Mouse (Mus musculus) forebrain, postnatal 0 days (tissue): ENCODE data around the gene 1700123O20Rik. TPM values are rescaled to one million over a fixed set of nuclear protein-coding genes. Genes with fewer than 3 reads are reported as not detected.

Experiments used
- ATAC-seq: fragments of 200-750 bp; cut with Nextera tagmentation; 2 replicates; pipeline ENCODE4 v1.8.0; 2017; ENCODE audit warnings: mild to moderate bottlenecking, moderate library complexity
- DNase-seq: peaks from one replicate; pipeline ENCODE4 v3.0.0-alpha.2; 2015
- H3K27ac ChIP-seq: fragments of 300-500 bp; sonication (generic); 2 replicates; pipeline ENCODE4 v1.5.1; 2014; ENCODE audit warnings: low read depth, mild to moderate bottlenecking, antibody characterized with exemption, low read length, moderate library complexity, mixed read lengths
- H3K27me3 ChIP-seq: fragments of 300-500 bp; sonication (generic); 2 replicates; pipeline ENCODE4 v1.6.1; 2014; ENCODE audit warnings: mild to moderate bottlenecking, low read length, mixed read lengths; ENCODE audit not compliant: insufficient read depth
- H3K36me3 ChIP-seq: fragments of 300-500 bp; sonication (generic); 2 replicates; pipeline ENCODE4 v1.6.1; 2014; ENCODE audit warnings: mild to moderate bottlenecking, moderate library complexity; ENCODE audit not compliant: insufficient read depth
- H3K4me1 ChIP-seq: fragments of 300-500 bp; sonication (generic); 2 replicates; pipeline ENCODE4 v1.6.1; 2014; ENCODE audit warnings: antibody characterized with exemption; ENCODE audit not compliant: insufficient read depth
- H3K4me2 ChIP-seq: fragments of 300-500 bp; sonication (generic); 2 replicates; pipeline ENCODE4 v1.6.1; 2014; ENCODE audit warnings: low read depth, mild to moderate bottlenecking, moderate library complexity
- H3K4me3 ChIP-seq: fragments of 300-500 bp; sonication (generic); 2 replicates; pipeline ENCODE4 v1.5.1; 2014; ENCODE audit warnings: low read depth, low read length, mixed read lengths
- H3K9ac ChIP-seq: fragments of 300-500 bp; sonication (generic); 2 replicates; pipeline ENCODE4 v1.6.1; 2014; ENCODE audit warnings: mild to moderate bottlenecking
- H3K9me3 ChIP-seq: fragments of 300-500 bp; sonication (generic); 2 replicates; pipeline ENCODE4 v1.6.1; 2016; ENCODE audit warnings: low read length
- CTCF ChIP-seq: sonication (generic); IDR thresholded peaks from 2 replicates; pipeline ENCODE4 v1.5.1; 2016; ENCODE audit warnings: antibody characterized with exemption, control low read depth, low read depth
- WGBS: fragments of 180-500 bp; shearing (Covaris S2); extraction: QIAGEN DNeasy Blood & Tissue Kit; methylation state at CpG from one replicate; pipeline ENCODE4 v1.1.7; 2014; 5-methylcytosine and 5-hydroxymethylcytosine counted together
- polyA plus RNA-seq: library from polyadenylated mRNA; unstranded; fragments of >200 nt; fragmentation: Nextera tagmentation; extraction: Ambion mirVana; gene quantifications from 2 replicates; pipeline ENCODE4 v1.2.1, GENCODE M21; 2015
- total RNA-seq: library from RNA; depleted of rRNA; stranded (reverse); fragments of >200 nt; gene quantifications from 2 replicates; pipeline ENCODE4 v1.2.3, GENCODE M21; 2014

1700123O20Rik gene
- total and polyA plus RNA-seq, 2 experiments from 2014 or later, result 32.0 to 66.6 TPM

GRCm38 (mm10) chr14:54695042-54695441 lies 9.0 kb downstream of the 1700123O20Rik start:
- 81% methylated on average over 6 of the region's 6 CpGs for WGBS

DNA sequence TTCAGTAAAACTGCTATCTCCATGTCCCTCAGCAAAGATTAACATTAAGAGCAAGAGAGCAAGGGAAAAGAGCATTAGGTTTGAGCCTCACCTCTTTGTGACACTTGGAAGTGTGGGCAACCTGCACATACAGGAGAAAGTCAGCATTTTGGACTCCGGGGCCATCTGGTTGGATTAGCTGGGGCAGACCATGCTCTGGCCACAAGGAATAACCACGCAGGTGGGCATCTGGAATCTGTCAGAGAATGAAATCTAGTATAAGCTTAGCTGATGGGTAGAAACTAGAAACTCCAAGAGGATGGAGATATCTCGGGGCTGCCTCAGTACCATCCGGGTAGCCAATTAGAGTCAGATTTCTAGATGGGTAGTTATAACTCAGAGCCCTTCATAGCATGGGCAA lies 10.7 kb downstream of the 1700123O20Rik start:
- no peak overlapping the region for H3K4me2 ChIP-seq
- H3K9ac ChIP-seq, result no peak overlapping the region
- no peaks in the 10 kb centered on the region for H3K9me3 ChIP-seq
- H3K27me3 ChIP-seq, result no peaks in the 10 kb centered on the region
- H3K4me3 ChIP-seq, result no peak overlapping the region
- H3K36me3 ChIP-seq, result peaks cover 17% of the 10 kb centered on the region
- no peak for DNase-seq
- H3K4me1 ChIP-seq, result no peaks in the 10 kb centered on the region
- 94% methylated on average over 4 of the region's 4 CpGs for WGBS
- no peak overlapping the region for H3K27ac ChIP-seq
- ATAC-seq, result no peak
- TF ChIP-seq CTCF, result no peak

More at GRCm38 (mm10) chr14:54695042-54695441, 9.0 kb downstream of the 1700123O20Rik start:
- ATAC-seq, result no peak
- Histone ChIP-seq H3K27me3 (no peaks in the 10 kb centered on the region), H3K4me3 (no peak overlapping the region), H3K4me2 (no peak overlapping the region), H3K36me3 (peaks cover 27% of the 10 kb centered on the region), H3K27ac (no peak overlapping the region), H3K9me3 (no peaks in the 10 kb centered on the region), H3K9ac (no peak overlapping the region), H3K4me1 (no peaks in the 10 kb centered on the region)
- TF ChIP-seq CTCF, result no peak
- no peak for DNase-seq

DNA sequence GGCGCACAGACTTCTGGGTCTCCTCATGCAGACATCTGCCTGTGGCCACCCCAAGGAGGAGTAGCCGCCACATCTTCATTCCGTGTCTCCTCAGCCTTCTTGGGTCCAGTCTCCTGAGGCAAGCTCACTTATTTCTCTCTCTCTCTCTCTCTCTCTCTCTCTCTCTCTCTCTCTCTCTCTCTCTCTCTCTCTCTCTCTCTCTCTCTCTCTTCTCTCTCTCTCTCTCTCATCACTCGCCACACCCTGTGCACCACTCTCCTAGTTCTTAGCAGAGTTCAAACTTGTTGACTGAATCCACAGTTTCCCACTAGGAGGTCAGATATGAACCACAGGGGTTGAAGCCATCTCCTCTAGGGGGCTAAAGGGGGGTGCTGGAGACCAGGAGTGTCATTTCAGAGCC lies 12.7 kb downstream of the 1700123O20Rik start, which contains the start of gene Gm29776:
Gm29776 (minus strand) TSS at position 101 of the 400 bp plus-strand sequence.
- no peak within 1 kb of the TSS for H3K4me3 ChIP-seq
- no peak for DNase-seq
- H3K9me3 ChIP-seq, result no peaks in the 10 kb centered on the region
- no peak within 1 kb of the TSS for H3K4me2 ChIP-seq
- no peaks in the 10 kb centered on the region; the same call in 1 of the 2 replicates for H3K27me3 ChIP-seq
- WGBS, result 70% methylated on average over 4 of the region's 4 CpGs
- H3K36me3 ChIP-seq, result peaks cover 4% of the 10 kb centered on the region; the same call in 1 of the 2 replicates
- ATAC-seq, result no peak
- no peak within 1 kb of the TSS for H3K9ac ChIP-seq
- no peaks in the 10 kb centered on the region for H3K4me1 ChIP-seq
- TF ChIP-seq CTCF, result no peak
- no peak within 1 kb of the TSS for H3K27ac ChIP-seq

DNA sequence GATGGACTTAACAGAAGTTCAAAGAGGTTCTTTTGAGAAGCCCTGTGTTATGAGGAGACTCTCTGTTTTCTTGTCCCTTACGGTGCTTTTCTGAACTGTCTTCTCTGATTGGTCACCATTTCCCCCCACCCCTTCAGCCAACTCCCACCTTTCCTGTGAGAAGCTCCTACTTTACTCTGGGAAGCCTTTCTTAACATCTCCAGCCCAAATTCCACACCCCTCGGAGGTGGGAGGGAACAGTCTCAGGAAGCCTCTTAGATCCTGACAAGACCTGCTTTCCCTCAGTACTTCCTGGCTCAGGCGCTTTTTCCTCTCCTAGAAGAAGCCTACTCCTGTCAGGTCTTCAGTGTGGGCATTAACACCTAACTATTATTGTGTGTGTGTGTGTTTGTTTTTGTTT lies 13.6 kb downstream of the 1700123O20Rik start:
- WGBS, result 55% methylated on average over 3 of the region's 3 CpGs

DNA sequence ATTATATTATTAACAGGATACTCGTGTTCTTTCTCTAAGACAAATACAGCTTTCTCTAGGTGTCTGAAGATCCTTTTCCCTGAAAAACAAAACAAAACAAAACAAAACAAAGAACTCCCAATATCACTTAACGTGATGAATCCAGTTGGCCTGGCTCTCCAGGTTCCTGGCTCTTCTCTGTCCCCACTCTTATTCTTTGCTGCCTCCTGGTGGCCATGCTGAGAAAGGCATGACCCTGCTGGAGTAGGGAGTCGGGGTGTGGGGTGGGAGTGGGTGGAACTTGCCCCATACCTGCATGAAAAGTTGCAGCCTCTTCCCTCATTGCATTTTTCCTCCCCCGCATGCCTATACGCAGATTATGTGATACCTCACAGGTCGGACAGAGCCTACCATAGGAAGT lies 15.3 kb downstream of the 1700123O20Rik start:
- 12% methylated on average over 6 of the region's 6 CpGs for WGBS
- Histone ChIP-seq H3K9ac (no peak overlapping the region), H3K36me3 (no peaks in the 10 kb centered on the region), H3K4me1 (no peaks in the 10 kb centered on the region), H3K27ac (no peak overlapping the region), H3K9me3 (no peaks in the 10 kb centered on the region), H3K4me3 (no peak overlapping the region), H3K27me3 (no peaks in the 10 kb centered on the region; the same call in 1 of the 2 replicates), H3K4me2 (no peak overlapping the region)
- peak; percentile 74 for DNase-seq
- ATAC-seq, result peak; percentile 66; the same call in 1 of the 2 replicates
- TF ChIP-seq CTCF, result peak; percentile 85

More for the DNA sequence above, 13.6 kb downstream of the 1700123O20Rik start:
- Histone ChIP-seq H3K4me2 (no peak overlapping the region), H3K9ac (no peak overlapping the region), H3K4me1 (no peaks in the 10 kb centered on the region), H3K27me3 (no peaks in the 10 kb centered on the region; the same call in 1 of the 2 replicates), H3K27ac (no peak overlapping the region), H3K9me3 (no peaks in the 10 kb centered on the region), H3K36me3 (no peaks in the 10 kb centered on the region), H3K4me3 (no peak overlapping the region)
- no peak for ATAC-seq
- no peak for TF ChIP-seq CTCF
- DNase-seq, result no peak

DNA sequence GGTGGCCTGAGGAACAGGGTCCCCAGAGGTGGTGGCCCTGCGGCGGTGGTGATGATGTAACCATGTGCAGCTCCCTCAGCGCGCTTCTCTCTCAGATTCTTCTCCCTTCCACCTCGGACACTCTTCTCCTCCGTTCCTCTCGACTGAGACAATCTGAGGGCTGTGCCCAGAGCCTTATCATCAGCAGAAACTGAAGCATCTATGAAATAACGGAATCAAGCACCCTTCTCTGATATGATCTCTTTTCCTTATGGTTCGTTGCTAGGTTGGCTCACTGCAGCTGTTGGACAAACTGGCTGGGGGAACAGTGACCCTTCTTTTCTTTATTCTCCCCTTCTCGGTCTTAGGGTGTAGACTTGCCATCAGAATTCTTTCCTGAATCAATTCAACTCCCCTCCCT lies 17.2 kb downstream of the 1700123O20Rik start:
- ATAC-seq, result no peak
- WGBS, result 71% methylated on average over 10 of the region's 10 CpGs
- no peaks in the 10 kb centered on the region; the same call in 1 of the 2 replicates for H3K27me3 ChIP-seq

GRCm38 (mm10) chr14:54705844-54706243 lies 19.8 kb downstream of the 1700123O20Rik start:
- H3K4me1 ChIP-seq, result no peaks in the 10 kb centered on the region
- no peak for ATAC-seq
- no peak for DNase-seq
- WGBS, result 72% methylated on average over 5 of the region's 5 CpGs
- TF ChIP-seq CTCF, result no peak
- no peaks in the 10 kb centered on the region; the same call in 1 of the 2 replicates for H3K27me3 ChIP-seq
- no peak overlapping the region for H3K4me2 ChIP-seq
- H3K36me3 ChIP-seq, result no peaks in the 10 kb centered on the region
- H3K9me3 ChIP-seq, result no peaks in the 10 kb centered on the region
- no peak overlapping the region for H3K27ac ChIP-seq
- H3K4me3 ChIP-seq, result no peak overlapping the region
- H3K9ac ChIP-seq, result no peak overlapping the region

More for the DNA sequence above, 17.2 kb downstream of the 1700123O20Rik start:
- H3K27ac ChIP-seq, result no peak overlapping the region
- no peaks in the 10 kb centered on the region for H3K36me3 ChIP-seq
- no peak for DNase-seq
- H3K4me2 ChIP-seq, result no peak overlapping the region
- no peak overlapping the region for H3K4me3 ChIP-seq
- TF ChIP-seq CTCF, result no peak
- no peak overlapping the region for H3K9ac ChIP-seq
- H3K9me3 ChIP-seq, result no peaks in the 10 kb centered on the region
- no peaks in the 10 kb centered on the region for H3K4me1 ChIP-seq
